Mouse (Mus musculus): ENCODE measurements around the gene Slc6a13. TPM values are rescaled to one million over a fixed set of nuclear protein-coding genes. Genes with fewer than 3 reads are reported as not detected.
A peak's percentile ranks its signal among the peaks of the same experiment; 100 is the strongest.

Slc6a13 gene
- polyA plus RNA-seq, 1 experiment from 2014 or later = 84.7 TPM

DNA sequence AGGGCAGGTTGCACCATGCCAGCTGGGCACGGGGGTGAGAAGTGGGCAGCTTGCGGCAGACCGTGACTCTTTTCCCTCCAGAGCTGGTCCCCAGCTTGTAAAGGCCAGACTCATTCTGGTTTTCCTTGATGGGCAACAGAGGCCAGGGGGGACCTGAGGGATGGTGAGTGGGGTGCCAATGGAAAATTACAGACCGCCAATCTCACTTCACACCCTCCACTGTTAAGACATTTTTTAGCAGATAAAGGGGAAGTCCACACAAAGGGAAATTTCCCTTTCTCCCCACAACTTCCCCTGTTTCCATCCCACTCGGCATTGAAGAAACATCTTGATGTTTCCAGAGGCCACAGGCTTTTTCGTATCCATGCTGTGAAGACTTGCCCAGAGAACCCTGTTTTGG lies 41.6 kb downstream of the Slc6a13 start:
- ATAC-seq (no peak), DNase-seq (no peak)
- H3K4me1 ChIP-seq (ENCODE audit: insufficient read depth) = peaks cover 23% of the 10 kb centered on the region
- WGBS (ENCODE audit: insufficient replicate concordance) = 41% methylated on average over 6 of the region's 6 CpGs
- 0 out of 2 replicates have a peak, but pooled peaks cover 2% of the 10 kb centered on the region for H3K36me3 ChIP-seq (replicated peaks; ENCODE audit: insufficient read depth, low read length)
- H3K9ac ChIP-seq (replicated peaks) = no peak overlapping the region
- no peak overlapping the region for H3K4me3 ChIP-seq (ENCODE audit: low read depth, low read length)
- no peak overlapping the region for H3K4me2 ChIP-seq (ENCODE audit: low read depth, low read length)
- no peaks in the 10 kb centered on the region for H3K27me3 ChIP-seq (ENCODE audit: insufficient read depth, low read length)
- TF ChIP-seq EP300 (IDR thresholded peaks at IDR 0.05; ENCODE audit: low read depth) = no peak
- no peak for TF ChIP-seq CTCF (IDR thresholded peaks at IDR 0.05; ENCODE audit: low read depth)
- H3K27ac ChIP-seq (ENCODE audit: low read depth) = 0 out of 2 replicates have a peak overlapping the region, but pooled peaks have one; percentile 42
- H3K9me3 ChIP-seq (ENCODE audit: low read length) = no peaks in the 10 kb centered on the region

DNA sequence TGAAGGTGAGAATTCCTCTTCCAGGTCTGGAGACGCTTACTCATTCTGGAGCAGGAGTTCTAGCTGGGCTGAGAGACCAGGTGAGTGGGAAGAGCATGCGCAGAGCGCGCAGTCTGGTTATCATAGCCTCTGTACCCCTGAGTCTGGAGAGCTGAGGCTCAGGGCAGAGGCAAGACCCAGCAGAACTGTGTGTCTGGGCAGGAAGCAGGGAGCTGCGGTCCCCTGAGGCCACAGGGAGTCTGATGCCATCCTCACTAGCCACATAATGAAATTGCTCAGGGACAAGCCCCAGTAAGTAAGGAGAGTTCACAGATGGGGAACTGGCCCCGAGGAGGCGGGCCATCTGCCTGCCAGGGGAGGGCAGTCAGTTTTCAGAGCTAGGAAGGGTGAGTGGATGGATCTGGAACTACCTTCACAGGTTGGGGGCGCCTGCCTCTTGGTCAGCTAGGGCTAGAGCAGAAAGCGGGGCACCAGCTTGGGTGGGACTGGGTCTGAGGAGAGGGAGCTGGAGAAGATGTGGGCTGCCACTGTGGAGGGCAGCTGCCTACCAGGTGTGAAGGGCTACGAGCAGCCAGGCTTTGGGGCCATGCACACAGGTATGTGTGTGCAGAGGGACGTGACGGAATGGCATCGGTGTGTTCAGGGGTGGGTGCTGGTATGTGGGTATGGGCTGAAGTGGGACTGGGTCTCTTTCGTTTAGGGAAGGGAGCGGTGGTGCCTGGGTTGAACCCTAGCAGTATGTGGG lies 43.2 kb downstream of the Slc6a13 start, which contains the start of gene Slc6a12:
Gene Slc6a12, plus strand, starts transcription at position 51 of the 745 bp plus-strand sequence.
- no peak within 1 kb of the TSS for H3K4me3 ChIP-seq (ENCODE audit: low read depth, low read length)
- H3K9ac ChIP-seq (replicated peaks) = no peak within 1 kb of the TSS; the same call in 1 of the 2 replicates
- H3K27ac ChIP-seq (ENCODE audit: low read depth) = peak within 1 kb of the TSS; percentile 29; the same call in 1 of the 2 replicates
- no peaks in the 10 kb centered on the region for H3K9me3 ChIP-seq (ENCODE audit: low read length)
- DNase-seq (peak; percentile 30), ATAC-seq (no peak)
- H3K36me3 ChIP-seq (replicated peaks; ENCODE audit: insufficient read depth, low read length) = 0 out of 2 replicates have a peak, but pooled peaks cover under 1% of the 10 kb centered on the region
- H3K4me2 ChIP-seq (ENCODE audit: low read depth, low read length) = peak within 1 kb of the TSS; percentile 22; the same call in 1 of the 2 replicates
- no peaks in the 10 kb centered on the region for H3K27me3 ChIP-seq (ENCODE audit: insufficient read depth, low read length)
- TF ChIP-seq CTCF (IDR thresholded peaks at IDR 0.05; ENCODE audit: low read depth) (no peak), EP300 (IDR thresholded peaks at IDR 0.05; ENCODE audit: low read depth) (no peak)
- WGBS (ENCODE audit: insufficient replicate concordance) = 66% methylated on average over 15 of the region's 15 CpGs
- peaks cover 13% of the 10 kb centered on the region for H3K4me1 ChIP-seq (ENCODE audit: insufficient read depth)

DNA sequence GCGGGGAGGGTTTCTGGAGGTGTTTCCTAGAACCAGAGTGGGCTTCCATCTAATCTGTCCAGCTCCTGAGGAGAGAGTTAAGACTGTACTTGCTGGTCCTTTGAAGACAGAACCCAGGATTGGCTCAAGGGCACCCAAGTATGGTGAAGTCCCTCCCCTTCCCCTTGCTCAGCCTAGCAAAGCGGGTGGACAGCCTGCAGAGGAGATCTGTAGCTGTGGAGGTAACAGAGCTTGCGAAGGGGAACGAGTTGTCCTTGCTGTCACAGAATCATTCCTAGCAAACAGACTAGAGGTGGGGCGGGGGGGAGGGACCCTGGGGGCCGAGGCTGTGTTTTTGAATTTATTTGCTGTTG lies 43.7 kb downstream of the Slc6a13 start:
- no peak for DNase-seq
- 59% methylated on average over 6 of the region's 6 CpGs for WGBS (ENCODE audit: insufficient replicate concordance)
- H3K4me3 ChIP-seq (ENCODE audit: low read depth, low read length) = no peak overlapping the region

DNA sequence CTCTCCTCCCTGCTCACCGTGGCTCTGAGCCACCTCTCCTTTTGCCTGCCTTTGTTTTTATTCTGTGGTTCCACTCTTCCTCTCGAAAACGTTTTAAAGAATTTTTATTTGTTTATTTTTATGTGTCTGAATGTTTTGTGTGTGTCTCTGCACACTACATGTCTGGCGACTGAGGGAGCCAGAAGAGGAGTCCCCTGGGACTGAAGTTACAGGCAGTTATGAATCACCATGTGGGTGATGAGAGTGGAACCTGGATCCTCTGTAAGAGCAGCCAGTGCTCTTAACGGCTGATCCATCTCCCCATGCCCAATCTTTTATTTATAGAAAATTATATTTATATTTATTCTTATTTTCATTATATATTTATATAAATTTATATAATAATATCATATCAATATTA lies 44.3 kb downstream of the Slc6a13 start:
- H3K27me3 ChIP-seq (ENCODE audit: insufficient read depth, low read length) = no peaks in the 10 kb centered on the region
- H3K4me3 ChIP-seq (ENCODE audit: low read depth, low read length) = no peak overlapping the region
- 0 out of 2 replicates have a peak, but pooled peaks cover 2% of the 10 kb centered on the region for H3K36me3 ChIP-seq (replicated peaks; ENCODE audit: insufficient read depth, low read length)
- no peak for ATAC-seq
- H3K27ac ChIP-seq (ENCODE audit: low read depth) = no peak overlapping the region
- no peak overlapping the region for H3K4me2 ChIP-seq (ENCODE audit: low read depth, low read length)
- H3K9me3 ChIP-seq (ENCODE audit: low read length) = no peaks in the 10 kb centered on the region
- WGBS (ENCODE audit: insufficient replicate concordance) = 51% methylated on average over 5 of the region's 5 CpGs
- peaks cover 9% of the 10 kb centered on the region for H3K4me1 ChIP-seq (ENCODE audit: insufficient read depth)
- DNase-seq = no peak
- TF ChIP-seq EP300 (IDR thresholded peaks at IDR 0.05; ENCODE audit: low read depth) (no peak), CTCF (IDR thresholded peaks at IDR 0.05; ENCODE audit: low read depth) (no peak)
- no peak overlapping the region for H3K9ac ChIP-seq (replicated peaks)

More for the DNA sequence above, 43.7 kb downstream of the Slc6a13 start:
- Histone ChIP-seq H3K9me3 (ENCODE audit: low read length) (no peaks in the 10 kb centered on the region), H3K27ac (ENCODE audit: low read depth) (no peak overlapping the region), H3K4me1 (ENCODE audit: insufficient read depth) (peaks cover 9% of the 10 kb centered on the region), H3K4me2 (ENCODE audit: low read depth, low read length) (no peak overlapping the region), H3K36me3 (replicated peaks; ENCODE audit: insufficient read depth, low read length) (0 out of 2 replicates have a peak, but pooled peaks cover 2% of the 10 kb centered on the region), H3K27me3 (ENCODE audit: insufficient read depth, low read length) (no peaks in the 10 kb centered on the region), H3K9ac (replicated peaks) (no peak overlapping the region; the same call in 1 of the 2 replicates)
- TF ChIP-seq EP300 (IDR thresholded peaks at IDR 0.05; ENCODE audit: low read depth) = no peak
- no peak for TF ChIP-seq CTCF (IDR thresholded peaks at IDR 0.05; ENCODE audit: low read depth)
- ATAC-seq = no peak

DNA sequence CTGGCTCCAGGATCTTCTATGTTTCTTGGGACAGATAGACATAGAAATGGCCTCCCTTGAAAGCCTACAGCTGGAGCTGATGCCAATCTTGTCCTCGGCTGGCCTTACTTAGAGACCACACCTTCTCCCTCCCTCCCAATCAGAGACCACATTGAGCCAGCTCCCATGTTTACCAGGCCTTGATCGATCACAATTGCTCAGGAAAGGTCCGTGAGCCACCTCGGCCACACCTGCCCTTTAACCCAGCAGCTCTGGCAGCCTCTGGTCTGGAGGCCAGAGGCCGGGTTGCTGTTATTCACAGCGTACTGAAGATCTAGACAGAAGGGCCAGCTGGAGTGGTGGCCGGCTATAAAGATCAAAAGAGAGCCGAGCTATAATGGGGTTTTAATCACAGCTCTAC lies 46.4 kb downstream of the Slc6a13 start:
- Histone ChIP-seq H3K27me3 (ENCODE audit: insufficient read depth, low read length) (no peaks in the 10 kb centered on the region), H3K27ac (ENCODE audit: low read depth) (peak overlapping the region; percentile 95), H3K9me3 (ENCODE audit: low read length) (no peaks in the 10 kb centered on the region), H3K4me3 (ENCODE audit: low read depth, low read length) (no peak overlapping the region; the same call in 1 of the 2 replicates), H3K9ac (replicated peaks) (peak overlapping the region; percentile 41; the same call in 1 of the 2 replicates), H3K4me1 (ENCODE audit: insufficient read depth) (peaks cover 9% of the 10 kb centered on the region), H3K4me2 (ENCODE audit: low read depth, low read length) (peak overlapping the region; percentile 53), H3K36me3 (replicated peaks; ENCODE audit: insufficient read depth, low read length) (0 out of 2 replicates have a peak, but pooled peaks cover 2% of the 10 kb centered on the region)
- peak; percentile 69 for DNase-seq
- TF ChIP-seq CTCF (IDR thresholded peaks at IDR 0.05; ENCODE audit: low read depth) (no peak), EP300 (IDR thresholded peaks at IDR 0.05; ENCODE audit: low read depth) (peak; percentile 76)
- WGBS (ENCODE audit: insufficient replicate concordance) = 43% methylated on average over 8 of the region's 8 CpGs
- ATAC-seq = peak; percentile 99

DNA sequence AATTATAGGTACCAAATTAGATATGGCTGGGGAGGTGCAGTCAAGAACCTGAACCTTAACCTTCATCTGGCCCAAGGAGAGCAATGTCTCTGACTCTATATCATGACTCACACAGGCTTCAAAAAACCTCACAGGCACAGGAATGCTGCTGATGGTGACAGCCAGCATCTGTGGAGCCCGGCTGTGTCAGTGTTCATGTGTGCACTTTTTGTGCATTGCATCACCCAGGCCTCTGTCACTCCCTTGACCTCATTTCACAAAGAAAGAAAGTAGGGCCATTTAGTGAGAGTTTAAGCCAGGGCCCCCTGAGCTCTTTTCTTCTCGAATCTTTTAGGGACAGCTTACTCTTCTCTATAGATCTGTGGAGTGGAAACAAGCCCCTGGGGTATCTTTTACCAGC lies 52.2 kb downstream of the Slc6a13 start:
- no peak for DNase-seq
- WGBS (ENCODE audit: insufficient replicate concordance) = 33% methylated on average over 2 of the region's 2 CpGs
- Histone ChIP-seq H3K27ac (ENCODE audit: low read depth) (no peak overlapping the region), H3K4me1 (ENCODE audit: insufficient read depth) (no peaks in the 10 kb centered on the region), H3K9me3 (ENCODE audit: low read length) (no peaks in the 10 kb centered on the region), H3K9ac (replicated peaks) (no peak overlapping the region), H3K4me2 (ENCODE audit: low read depth, low read length) (no peak overlapping the region), H3K4me3 (ENCODE audit: low read depth, low read length) (no peak overlapping the region), H3K27me3 (ENCODE audit: insufficient read depth, low read length) (no peaks in the 10 kb centered on the region), H3K36me3 (replicated peaks; ENCODE audit: insufficient read depth, low read length) (peaks cover 10% of the 10 kb centered on the region; the same call in 1 of the 2 replicates)
- peak; percentile 62; the same call in 1 of the 2 replicates for ATAC-seq
- no peak for TF ChIP-seq EP300 (IDR thresholded peaks at IDR 0.05; ENCODE audit: low read depth)
- no peak for TF ChIP-seq CTCF (IDR thresholded peaks at IDR 0.05; ENCODE audit: low read depth)

Measured in liver, postnatal 0 days (tissue).